Mouse (Mus musculus) CD4-positive, CD25-positive, alpha-beta regulatory T cell, adult 2 months (primary cell): ENCODE measurements at regions not wholly inside any gene's neighbourhood (a gene's known extent, or its start where the extent isn't known, plus 50 kb on each side); places are given as distances from the start of the nearest gene placed in this dataset.

Source experiments
- DNase-seq: peaks from one replicate; pipeline ENCODE4 v3.0.0-alpha.2; 2012; ENCODE audit warnings: low read depth, low spot score

GRCm38 (mm10) chr14:120560416-120560815, 82.2 kb downstream of the Rap2a start:
- no peak for DNase-seq

GRCm38 (mm10) chr14:120560987-120561386, 82.7 kb downstream of the Rap2a start:
- DNase-seq: no peak

- no peak for DNase-seq
Measured at GRCm38 (mm10) chr14:120566945-120567344, 88.7 kb downstream of the Rap2a start.

GRCm38 (mm10) chr14:120568054-120568453, 89.8 kb downstream of the Rap2a start:
- DNase-seq: no peak

- peak; percentile 49 for DNase-seq
Measured at GRCm38 (mm10) chr14:120572238-120572637, 94.0 kb downstream of the Rap2a start.

- no peak for DNase-seq
Measured at GRCm38 (mm10) chr14:120575202-120575601, 97.0 kb downstream of the Rap2a start.

GRCm38 (mm10) chr14:120578352-120579080, 100.3 kb downstream of the Rap2a start:
- no peak for DNase-seq

- DNase-seq: no peak
Measured at GRCm38 (mm10) chr14:120583807-120584206, 105.6 kb downstream of the Rap2a start.

GRCm38 (mm10) chr14:120592191-120592590, 113.9 kb downstream of the Rap2a start:
- DNase-seq: no peak

- DNase-seq: no peak
Measured at GRCm38 (mm10) chr14:120600414-120600935, 122.2 kb downstream of the Rap2a start.

GRCm38 (mm10) chr14:120601510-120601909, 123.3 kb downstream of the Rap2a start:
- DNase-seq: no peak

- no peak for DNase-seq
Measured at GRCm38 (mm10) chr14:120603849-120604492, 125.7 kb downstream of the Rap2a start.

- no peak for DNase-seq
Measured at GRCm38 (mm10) chr14:120607801-120608200, 129.6 kb downstream of the Rap2a start.

GRCm38 (mm10) chr14:120611311-120611710, 133.1 kb downstream of the Rap2a start:
- DNase-seq: no peak

GRCm38 (mm10) chr14:120626223-120626935, 148.1 kb downstream of the Rap2a start:
- DNase-seq: no peak

GRCm38 (mm10) chr14:120626936-120627277, 148.7 kb downstream of the Rap2a start:
- no peak for DNase-seq

GRCm38 (mm10) chr14:120632771-120633170, 154.5 kb downstream of the Rap2a start:
- no peak for DNase-seq

- DNase-seq: no peak
Measured at GRCm38 (mm10) chr14:120636726-120637400, 158.6 kb downstream of the Rap2a start.

GRCm38 (mm10) chr14:120637486-120638125, 159.4 kb downstream of the Rap2a start:
- no peak for DNase-seq

- DNase-seq: no peak
Measured at GRCm38 (mm10) chr14:120642591-120642990, 164.3 kb downstream of the Rap2a start.

GRCm38 (mm10) chr14:120652034-120652433, 173.8 kb downstream of the Rap2a start:
- DNase-seq: no peak
